In genomic region chr15:81050488-81050887, GRCm38 (mm10) we compare ENCODE assay signal across 28 mouse cellular contexts.
DNase-seq lines count a peak whose midpoint lies in the region; ATAC-seq and TF ChIP-seq lines count a peak whose summit lies in the region.
"Had no signal": no experiment of that assay in that cellular context is flagged by ENCODE, and none has a peak within 500 bp of the region (broad histone marks: within the 10 kb centered on the region; RNA-seq: fewer than 3 reads in every experiment).

No protein-coding gene starts in this region.

- DNase-seq in gastrocnemius, adult 2 months = no peak
- no peak for DNase-seq in gastrocnemius, postnatal 36 days
- DNase-seq in hindbrain, embryonic 14.5 days (ENCODE audit: low spot score) = no peak
- DNase-seq in liver, postnatal 0 days = no peak
- no peak for DNase-seq in liver, embryonic 11.5 days (ENCODE audit: low spot score)
- DNase-seq: adrenal gland, adult 2 months; adrenal gland, postnatal 10 days; adrenal gland, postnatal 25 days; B cell, adult 2 months; cerebellum, adult 11 months; cerebellum, adult 18-20 months; cerebellum, adult 8-10 months; cerebellum, adult 9-11 months; cerebellum, postnatal 14 days; cerebellum, postnatal 36 days; embryo, embryonic 11 days had no signal

- H3K27me3 ChIP-seq in hindbrain, embryonic 13.5 days = no peaks in the 10 kb centered on the region
- H3K27me3 ChIP-seq in hindbrain, embryonic 14.5 days (ENCODE audit: control insufficient read depth, insufficient read depth, low read length) = no peaks in the 10 kb centered on the region
- no peaks in the 10 kb centered on the region for H3K27me3 ChIP-seq in liver, postnatal 0 days (ENCODE audit: insufficient read depth, low read length)
- H3K27me3 ChIP-seq in liver, embryonic 11.5 days (replicated peaks; ENCODE audit: control insufficient read depth, insufficient read depth, low read length) = no peaks in the 10 kb centered on the region
- no peaks in the 10 kb centered on the region for H3K27me3 ChIP-seq in myocyte (ENCODE audit: control insufficient read depth, insufficient read depth, insufficient read length)
- H3K27me3 ChIP-seq: CH12.LX; embryonic facial prominence, embryonic 13.5 days; embryonic facial prominence, embryonic 15.5 days; forebrain, embryonic 12.5 days; Patski had no signal

- TF ChIP-seq CTCF in gastrocnemius, adult 2 months (IDR thresholded peaks at IDR 0.05) = no peak
- no peak for TF ChIP-seq CTCF in liver, postnatal 0 days (IDR thresholded peaks at IDR 0.05; ENCODE audit: low read depth)

- H3K36me3 ChIP-seq in hindbrain, embryonic 13.5 days = no peaks in the 10 kb centered on the region
- H3K36me3 ChIP-seq in hindbrain, embryonic 14.5 days (replicated peaks; ENCODE audit: control insufficient read depth, insufficient read depth) = no peaks in the 10 kb centered on the region
- no peaks in the 10 kb centered on the region for H3K36me3 ChIP-seq in liver, postnatal 0 days (replicated peaks; ENCODE audit: insufficient read depth, low read length)
- no peaks in the 10 kb centered on the region for H3K36me3 ChIP-seq in liver, embryonic 11.5 days (ENCODE audit: control insufficient read depth, insufficient read depth, low read length)
- no peaks in the 10 kb centered on the region for H3K36me3 ChIP-seq in myocyte (ENCODE audit: control insufficient read depth, insufficient read depth)
- H3K36me3 ChIP-seq: embryonic facial prominence, embryonic 13.5 days; embryonic facial prominence, embryonic 15.5 days; forebrain, embryonic 10.5 days; forebrain, embryonic 12.5 days; G1E had no signal

- ATAC-seq in hindbrain, embryonic 13.5 days (ENCODE audit: low FRiP score) = no peak
- no peak for ATAC-seq in hindbrain, embryonic 14.5 days (ENCODE audit: low FRiP score)
- ATAC-seq in liver, postnatal 0 days = peak; percentile 64
- ATAC-seq in liver, embryonic 11.5 days (replicated peaks; ENCODE audit: low FRiP score) = no peak
- ATAC-seq: CD4-positive, CD25-positive, alpha-beta regulatory T cell, adult 4 months; forebrain, embryonic 14.5 days; Patski had no signal

- no peak overlapping the region for H3K4me2 ChIP-seq in hindbrain, embryonic 13.5 days
- no peak overlapping the region for H3K4me2 ChIP-seq in hindbrain, embryonic 14.5 days (replicated peaks)
- H3K4me2 ChIP-seq in liver, postnatal 0 days (ENCODE audit: low read depth, low read length) = no peak overlapping the region
- H3K4me2 ChIP-seq in liver, embryonic 11.5 days = no peak overlapping the region
- H3K4me2 ChIP-seq in myocyte (ENCODE audit: low read depth) = peak overlapping the region; percentile 43
- H3K4me2 ChIP-seq: embryonic facial prominence, embryonic 13.5 days; embryonic facial prominence, embryonic 15.5 days; forebrain, embryonic 12.5 days had no signal

- peaks cover 23% of the 10 kb centered on the region for H3K79me2 ChIP-seq in myocyte (ENCODE audit: control insufficient read depth, insufficient read depth)

- intact Hi-C loops in gastrocnemius, adult 2 months (cut with DNase I) = no loop called here
- intact Hi-C loops in gastrocnemius, postnatal 36 days (cut with DNase I) = loop anchor here (1.0 kb wide), 1 partner anchor 23 kb away; no protein-coding TSS in a partner anchor

- H3ac ChIP-seq in myocyte (ENCODE audit: control insufficient read depth, insufficient read length) = no peak overlapping the region

- H3K9ac ChIP-seq in hindbrain, embryonic 13.5 days = no peak overlapping the region
- no peak overlapping the region for H3K9ac ChIP-seq in hindbrain, embryonic 14.5 days
- H3K9ac ChIP-seq in liver, postnatal 0 days (replicated peaks) = no peak overlapping the region
- H3K9ac ChIP-seq in liver, embryonic 11.5 days (ENCODE audit: low read depth, low read length) = no peak overlapping the region
- H3K9ac ChIP-seq: embryonic facial prominence, embryonic 13.5 days; embryonic facial prominence, embryonic 15.5 days; forebrain, embryonic 12.5 days had no signal

- WGBS in hindbrain, embryonic 13.5 days = 64% methylated on average over 3 of the region's 3 CpGs
- 73% methylated on average over 3 of the region's 3 CpGs for WGBS in hindbrain, embryonic 14.5 days
- WGBS in liver, postnatal 0 days (ENCODE audit: insufficient replicate concordance) = 13% methylated on average over 3 of the region's 3 CpGs
- 15% methylated on average over 3 of the region's 3 CpGs for WGBS in liver, embryonic 11.5 days

- no peak for TF ChIP-seq POLR2A in myocyte (IDR thresholded peaks at IDR 0.05; ENCODE audit: insufficient read length, low read depth)

- no peaks in the 10 kb centered on the region for H3K9me3 ChIP-seq in hindbrain, embryonic 13.5 days
- H3K9me3 ChIP-seq in hindbrain, embryonic 14.5 days (ENCODE audit: control insufficient read depth, low read length) = no peaks in the 10 kb centered on the region
- no peaks in the 10 kb centered on the region for H3K9me3 ChIP-seq in liver, postnatal 0 days (ENCODE audit: low read length)
- H3K9me3 ChIP-seq in liver, embryonic 11.5 days (ENCODE audit: control insufficient read depth, low read length) = no peaks in the 10 kb centered on the region
- H3K9me3 ChIP-seq: embryonic facial prominence, embryonic 13.5 days; embryonic facial prominence, embryonic 15.5 days; forebrain, embryonic 10.5 days; forebrain, embryonic 12.5 days; G1E had no signal

- H3K4me3 ChIP-seq in gastrocnemius, adult 2 months = no peak overlapping the region
- no peak overlapping the region for H3K4me3 ChIP-seq in hindbrain, embryonic 13.5 days
- no peak overlapping the region for H3K4me3 ChIP-seq in hindbrain, embryonic 14.5 days (replicated peaks; ENCODE audit: low read length)
- no peak overlapping the region for H3K4me3 ChIP-seq in liver, postnatal 0 days (ENCODE audit: low read depth, low read length)
- H3K4me3 ChIP-seq in liver, embryonic 11.5 days (ENCODE audit: low read depth, low read length) = no peak overlapping the region
- no peak overlapping the region for H3K4me3 ChIP-seq in myocyte
- H3K4me3 ChIP-seq: embryonic facial prominence, embryonic 13.5 days; embryonic facial prominence, embryonic 15.5 days; erythroblast, embryonic 14.5 days; forebrain, embryonic 10.5 days; forebrain, embryonic 12.5 days had no signal

- H3K4me1 ChIP-seq in hindbrain, embryonic 13.5 days (replicated peaks) = peaks cover 11% of the 10 kb centered on the region
- H3K4me1 ChIP-seq in hindbrain, embryonic 14.5 days (replicated peaks; ENCODE audit: control insufficient read depth, insufficient read depth, low read length) = 0 out of 2 replicates have a peak, but pooled peaks cover 5% of the 10 kb centered on the region
- H3K4me1 ChIP-seq in liver, postnatal 0 days (ENCODE audit: insufficient read depth) = peaks cover 13% of the 10 kb centered on the region
- peaks cover 29% of the 10 kb centered on the region for H3K4me1 ChIP-seq in liver, embryonic 11.5 days (replicated peaks; ENCODE audit: control insufficient read depth, insufficient read depth, low read length)
- H3K4me1 ChIP-seq: embryonic facial prominence, embryonic 13.5 days had no signal

- peak overlapping the region; percentile 71 for H3K27ac ChIP-seq in gastrocnemius, adult 2 months
- peak overlapping the region; percentile 30 for H3K27ac ChIP-seq in hindbrain, embryonic 13.5 days
- no peak overlapping the region for H3K27ac ChIP-seq in hindbrain, embryonic 14.5 days
- H3K27ac ChIP-seq in liver, postnatal 0 days (ENCODE audit: low read depth) = peak overlapping the region; percentile 60
- H3K27ac ChIP-seq in liver, embryonic 11.5 days (ENCODE audit: low read depth, low read length) = no peak overlapping the region
- H3K27ac ChIP-seq: embryonic facial prominence, embryonic 13.5 days; embryonic facial prominence, embryonic 15.5 days; forebrain, embryonic 10.5 days; forebrain, embryonic 12.5 days had no signal

- 0 out of 2 replicates have a peak, but pooled peaks have one; percentile 13 for TF ChIP-seq EP300 in liver, postnatal 0 days (IDR thresholded peaks at IDR 0.05; ENCODE audit: low read depth)

TF ChIP-seq in myocyte, 11 proteins besides CTCF, POLR2A, EP300 and RAD21:
- TF ChIP-seq REST (IDR thresholded peaks at IDR 0.05; ENCODE audit: insufficient read depth, insufficient read length) = no peak
- TF ChIP-seq USF1 (IDR thresholded peaks at IDR 0.05; ENCODE audit: low read depth) = no peak
- TF ChIP-seq MYOG (IDR thresholded peaks at IDR 0.05; ENCODE audit: control insufficient read depth in 1 of 3, insufficient read depth in 1 of 3, insufficient read length in 2 of 3, low read depth in 2 of 3) = no peak
- TF ChIP-seq SRF (IDR thresholded peaks at IDR 0.05; ENCODE audit: control insufficient read depth, insufficient read length, low read depth) = no peak
- no peak for TF ChIP-seq TCF3 (IDR thresholded peaks at IDR 0.05; ENCODE audit: insufficient read length, low read depth)
- no peak for TF ChIP-seq E2F4 (IDR thresholded peaks at IDR 0.05; ENCODE audit: insufficient read depth)
- TF ChIP-seq MYOD1 (IDR thresholded peaks at IDR 0.05; ENCODE audit: control insufficient read depth in 1 of 3, insufficient read length in 2 of 3, low read depth in 2 of 3) = no peak
- TF ChIP-seq POLR2AphosphoS2 (IDR thresholded peaks at IDR 0.05; ENCODE audit: insufficient read length, low read depth) = no peak
- TF ChIP-seq CEBPB (IDR thresholded peaks at IDR 0.05; ENCODE audit: insufficient read depth, poor library complexity, severe bottlenecking) = no peak

Comparison
In these comparisons a context has a peak if more than half of its experiments do, and no peak if none do; other contexts are left out.
1. H3K27ac ChIP-seq: peak in gastrocnemius, adult 2 months (single experiment), hindbrain, embryonic 13.5 days (single experiment) and liver, postnatal 0 days (single experiment); none in hindbrain, embryonic 14.5 days (single experiment) and liver, embryonic 11.5 days (single experiment).